Mouse (Mus musculus) neural tube, embryonic 15.5 days (tissue): Measurements from ENCODE around the gene Mettl7a3. TPM values are rescaled to one million over a fixed set of nuclear protein-coding genes. Genes with fewer than 3 reads are reported as not detected.
"Not testable (repeated sequence)": the region's sequence is repeated elsewhere in the genome, so short reads cannot be mapped to it uniquely, and the experiment has no call there.

ENCODE experiments used
- ATAC-seq: fragments of 200-750 bp; cut with Nextera tagmentation; 2 replicates; pipeline ENCODE4 v1.8.0; 2017; ENCODE audit warnings: mild to moderate bottlenecking, moderate TSS enrichment, moderate library complexity; ENCODE audit not compliant: low FRiP score
- H3K27ac ChIP-seq: fragments of 300-500 bp; sonication (generic); replicated peaks from 2 replicates; pipeline ENCODE4 v1.5.1; 2015; ENCODE audit warnings: mild to moderate bottlenecking, inconsistent platforms
- H3K27me3 ChIP-seq: fragments of 300-500 bp; sonication (generic); replicated peaks from 2 replicates; pipeline ENCODE4 v1.6.1; 2015; ENCODE audit warnings: inconsistent platforms
- H3K36me3 ChIP-seq: fragments of 300-500 bp; sonication (generic); 2 replicates; pipeline ENCODE4 v1.6.1; 2015; ENCODE audit warnings: inconsistent platforms
- H3K4me1 ChIP-seq: fragments of 300-500 bp; sonication (generic); 2 replicates; pipeline ENCODE4 v1.6.1; 2015; ENCODE audit warnings: inconsistent platforms
- H3K4me2 ChIP-seq: fragments of 300-500 bp; sonication (generic); 2 replicates; pipeline ENCODE4 v1.6.1; 2015; ENCODE audit warnings: inconsistent platforms, mild to moderate bottlenecking, moderate library complexity
- H3K4me3 ChIP-seq: fragments of 300-500 bp; sonication (generic); replicated peaks from 2 replicates; pipeline ENCODE4 v1.5.1; 2015; ENCODE audit warnings: mild to moderate bottlenecking, inconsistent platforms
- H3K9ac ChIP-seq: fragments of 300-500 bp; sonication (generic); replicated peaks from 2 replicates; pipeline ENCODE4 v1.6.1; 2015; ENCODE audit warnings: mild to moderate bottlenecking, inconsistent platforms
- H3K9me3 ChIP-seq: fragments of 300-500 bp; sonication (generic); replicated peaks from 2 replicates; pipeline ENCODE4 v1.6.1; 2016; ENCODE audit warnings: inconsistent platforms
- WGBS: fragments of 180-500 bp; shearing (Covaris S2); methylation state at CpG from one replicate; pipeline ENCODE4 v1.1.7; 2015; ENCODE audit warnings: mixed read lengths; 5-methylcytosine and 5-hydroxymethylcytosine counted together
- polyA plus RNA-seq: library from polyadenylated mRNA; unstranded; fragments of >200 nt; fragmentation: Nextera tagmentation; extraction: Ambion mirVana; gene quantifications from 2 replicates; pipeline ENCODE4 v1.2.1, GENCODE M21; 2015

The Mettl7a3 gene
- 0.32 and 0.64 TPM in 2 replicates for polyA plus RNA-seq

DNA sequence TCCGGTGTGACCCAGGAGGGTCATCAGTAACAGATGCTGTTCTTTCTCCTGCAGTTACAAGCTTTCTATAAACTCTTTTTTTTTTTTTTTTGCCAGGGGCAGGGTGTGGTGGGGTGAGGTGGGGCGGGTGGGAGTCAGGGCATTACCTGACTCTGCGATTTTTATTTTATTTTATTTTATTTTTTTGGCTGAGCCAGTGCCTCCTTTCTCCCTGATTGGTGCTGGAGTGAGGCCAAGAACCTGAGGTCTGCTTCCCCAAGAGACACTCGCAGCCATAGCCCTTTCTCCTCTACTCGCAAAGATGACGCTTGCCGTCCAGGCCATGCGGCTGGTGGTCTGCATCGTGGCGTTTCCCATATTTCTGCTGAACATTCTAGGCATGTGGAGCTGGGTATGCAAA lies at the start of gene Mettl7a3:
Gene Mettl7a3 (plus strand): TSS at position 301 of the 400 bp plus-strand sequence.
- no peaks in the 10 kb centered on the region for H3K9me3 ChIP-seq
- H3K4me2 ChIP-seq = no peak within 1 kb of the TSS
- 58% methylated on average over 10 of the region's 10 CpGs for WGBS
- no peaks in the 10 kb centered on the region for H3K27me3 ChIP-seq
- no peak for ATAC-seq
- H3K4me3 ChIP-seq = no peak within 1 kb of the TSS
- no peaks in the 10 kb centered on the region for H3K36me3 ChIP-seq
- no peak within 1 kb of the TSS for H3K27ac ChIP-seq
- H3K4me1 ChIP-seq = peaks cover 10% of the 10 kb centered on the region; the same call in 1 of the 2 replicates
- H3K9ac ChIP-seq = no peak within 1 kb of the TSS

GRCm38 (mm10) chr15:100288980-100289379 lies 45.7 kb upstream of the Mettl7a3 start:
- Histone ChIP-seq H3K9ac (no peak overlapping the region), H3K36me3 (no peaks in the 10 kb centered on the region), H3K4me2 (no peak overlapping the region), H3K27me3 (no peaks in the 10 kb centered on the region), H3K9me3 (no peaks in the 10 kb centered on the region), H3K4me3 (no peak overlapping the region), H3K27ac (no peak overlapping the region), H3K4me1 (no peaks in the 10 kb centered on the region)
- WGBS = 90% methylated on average over 6 of the region's 6 CpGs
- ATAC-seq = no peak

GRCm38 (mm10) chr15:100290858-100291257 lies 43.9 kb upstream of the Mettl7a3 start:
- no peak for ATAC-seq
- WGBS = 64% methylated on average over 5 of the region's 5 CpGs
- H3K9ac ChIP-seq = no peak overlapping the region
- no peaks in the 10 kb centered on the region for H3K9me3 ChIP-seq
- H3K27me3 ChIP-seq = no peaks in the 10 kb centered on the region
- no peaks in the 10 kb centered on the region for H3K36me3 ChIP-seq
- H3K4me2 ChIP-seq = no peak overlapping the region
- H3K4me1 ChIP-seq = no peaks in the 10 kb centered on the region
- no peak overlapping the region for H3K4me3 ChIP-seq
- H3K27ac ChIP-seq = no peak overlapping the region

- H3K4me2 ChIP-seq = no peak overlapping the region
- no peak for ATAC-seq
- no peak overlapping the region for H3K9ac ChIP-seq
- WGBS = 58% methylated on average over 7 of the region's 7 CpGs
- H3K27ac ChIP-seq = no peak overlapping the region
- H3K27me3 ChIP-seq = no peaks in the 10 kb centered on the region
- H3K9me3 ChIP-seq = no peaks in the 10 kb centered on the region
- no peaks in the 10 kb centered on the region for H3K36me3 ChIP-seq
- H3K4me3 ChIP-seq = no peak overlapping the region
- no peaks in the 10 kb centered on the region for H3K4me1 ChIP-seq
Measured at GRCm38 (mm10) chr15:100292326-100292725, 42.4 kb upstream of the Mettl7a3 start.

DNA sequence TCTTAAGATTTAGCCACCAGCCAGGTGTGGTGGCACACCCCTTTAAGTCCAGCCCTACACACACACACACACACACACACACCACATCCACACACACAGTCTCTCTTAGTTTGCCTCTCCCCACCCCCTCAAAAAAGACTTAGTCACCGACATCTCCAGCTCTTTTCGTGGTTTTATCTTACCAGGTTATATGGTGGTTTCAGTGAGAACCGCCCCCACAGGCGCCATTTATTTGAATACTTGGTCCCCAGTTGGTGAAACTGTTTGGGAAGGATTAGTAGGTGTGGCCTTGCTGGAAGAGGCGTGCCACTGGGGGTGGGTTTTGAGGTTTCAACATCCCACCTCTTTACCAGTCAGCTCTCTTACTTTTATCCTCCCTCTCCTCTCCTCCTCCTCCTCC lies 36.9 kb upstream of the Mettl7a3 start:
- ATAC-seq = no peak
- no peak overlapping the region for H3K9ac ChIP-seq
- WGBS = 92% methylated on average over 5 of the region's 5 CpGs

DNA sequence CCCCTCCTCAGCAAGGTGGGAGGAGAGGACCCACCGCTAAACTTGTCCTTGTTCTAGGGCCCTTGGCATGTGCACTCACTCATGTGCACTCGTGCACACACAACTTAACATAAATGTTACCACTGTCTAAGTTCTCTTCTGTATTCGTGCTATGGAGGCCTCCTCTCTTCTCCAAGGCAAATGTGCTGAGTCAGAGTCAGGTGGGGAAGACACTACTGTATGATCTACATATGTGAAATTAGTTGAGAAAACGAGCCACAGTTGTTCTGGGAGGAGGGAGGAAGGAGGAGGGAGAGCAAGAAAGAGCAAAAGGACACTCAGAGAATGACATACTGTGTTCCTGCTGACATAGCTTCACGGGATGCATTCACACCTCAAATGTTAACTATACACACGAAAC lies 34.2 kb upstream of the Mettl7a3 start:
- no peaks in the 10 kb centered on the region for H3K27me3 ChIP-seq
- H3K4me3 ChIP-seq = no peak overlapping the region
- H3K4me1 ChIP-seq = peaks cover 10% of the 10 kb centered on the region
- no peaks in the 10 kb centered on the region for H3K9me3 ChIP-seq
- H3K4me2 ChIP-seq = no peak overlapping the region
- H3K27ac ChIP-seq = no peak overlapping the region
- H3K9ac ChIP-seq = no peak overlapping the region
- WGBS = 83% methylated on average over 6 of the region's 6 CpGs
- no peak for ATAC-seq
- no peaks in the 10 kb centered on the region for H3K36me3 ChIP-seq

More for the DNA sequence above, 36.9 kb upstream of the Mettl7a3 start:
- H3K27me3 ChIP-seq = no peaks in the 10 kb centered on the region
- no peak overlapping the region for H3K4me2 ChIP-seq
- H3K4me1 ChIP-seq = no peaks in the 10 kb centered on the region
- H3K36me3 ChIP-seq = no peaks in the 10 kb centered on the region
- no peak overlapping the region for H3K4me3 ChIP-seq
- no peaks in the 10 kb centered on the region for H3K9me3 ChIP-seq
- H3K27ac ChIP-seq = no peak overlapping the region

DNA sequence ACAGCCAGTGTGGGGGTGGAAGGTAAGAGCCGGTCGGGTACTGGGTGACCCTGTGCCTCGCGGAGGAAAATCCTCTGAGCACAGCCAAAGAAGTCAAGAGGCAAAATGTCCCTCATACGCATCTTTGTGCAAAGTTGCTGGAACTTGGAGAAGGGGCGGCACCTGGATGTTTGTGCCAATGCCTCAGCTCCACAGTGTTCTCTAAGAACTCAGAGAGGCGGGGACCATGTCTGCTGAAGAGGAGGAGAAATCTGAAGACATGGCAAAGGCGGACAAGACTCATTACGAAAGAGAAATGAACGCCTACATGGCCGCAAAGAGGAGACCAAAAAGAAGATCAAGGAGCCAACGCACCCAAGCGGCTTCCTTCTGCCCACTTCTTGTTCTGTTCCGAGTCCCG lies 33.2 kb upstream of the Mettl7a3 start:
- peaks cover 14% of the 10 kb centered on the region for H3K4me1 ChIP-seq
- no peaks in the 10 kb centered on the region for H3K9me3 ChIP-seq
- 86% methylated on average over 15 of the region's 15 CpGs for WGBS
- no peak overlapping the region for H3K4me2 ChIP-seq
- H3K36me3 ChIP-seq = no peaks in the 10 kb centered on the region
- no peak for ATAC-seq
- no peak overlapping the region for H3K27ac ChIP-seq
- no peak overlapping the region for H3K9ac ChIP-seq
- no peak overlapping the region for H3K4me3 ChIP-seq
- H3K27me3 ChIP-seq = no peaks in the 10 kb centered on the region

DNA sequence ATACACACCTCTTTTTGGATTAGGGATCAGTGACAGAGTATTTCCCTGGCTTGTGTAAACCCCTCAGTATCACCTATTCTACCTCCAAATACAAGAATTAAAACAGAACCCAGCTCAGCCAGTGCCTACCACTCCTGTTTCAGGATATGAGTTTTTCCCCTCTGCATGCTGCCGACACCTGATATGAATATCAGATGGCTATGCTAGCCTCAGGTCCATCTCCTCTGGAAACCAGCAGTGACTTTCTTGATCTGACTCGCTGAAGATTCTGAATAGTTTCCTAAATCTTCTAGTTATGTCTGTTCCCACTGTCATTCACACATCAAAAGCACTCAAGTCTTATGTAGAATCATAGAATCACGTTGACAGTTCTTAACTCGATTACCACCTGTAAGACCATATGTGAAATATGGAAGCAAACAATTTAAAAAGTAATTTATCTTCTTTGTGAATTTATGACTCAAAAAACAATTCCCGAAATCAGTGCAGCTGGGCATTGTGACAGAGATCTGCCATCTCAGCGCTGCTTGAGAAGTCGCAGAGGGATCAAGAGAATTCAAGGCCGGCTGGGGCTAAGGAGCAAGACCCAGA lies 31.2 kb upstream of the Mettl7a3 start:
- no peak for ATAC-seq
- Histone ChIP-seq H3K4me1 (peaks cover 14% of the 10 kb centered on the region), H3K4me2 (peak overlapping the region; percentile 82), H3K4me3 (peak overlapping the region; percentile 54), H3K9ac (peak overlapping the region; percentile 69; the same call in 1 of the 2 replicates), H3K9me3 (no peaks in the 10 kb centered on the region), H3K36me3 (no peaks in the 10 kb centered on the region), H3K27me3 (no peaks in the 10 kb centered on the region), H3K27ac (no peak overlapping the region)
- 58% methylated on average over 8 of the region's 8 CpGs for WGBS

GRCm38 (mm10) chr15:100304019-100304991 lies 30.4 kb upstream of the Mettl7a3 start, which contains the start of gene Mettl7a1:
Mettl7a1 (plus strand) TSS chr15:100304140.
- Histone ChIP-seq H3K9ac (peak within 1 kb of the TSS; percentile 69), H3K4me3 (peak within 1 kb of the TSS; percentile 54), H3K27ac (peak within 1 kb of the TSS; percentile 88), H3K4me2 (peak within 1 kb of the TSS; percentile 82), H3K4me1 (peaks cover 14% of the 10 kb centered on the region), H3K9me3 (no peaks in the 10 kb centered on the region), H3K36me3 (no peaks in the 10 kb centered on the region), H3K27me3 (no peaks in the 10 kb centered on the region)
- peak; percentile 83 for ATAC-seq
- WGBS = 2% methylated on average over 25 of the region's 30 CpGs

- H3K27me3 ChIP-seq = no peaks in the 10 kb centered on the region
- no peaks in the 10 kb centered on the region for H3K9me3 ChIP-seq
- WGBS = 90% methylated on average over 2 of the region's 2 CpGs
- no peak for ATAC-seq
- H3K27ac ChIP-seq = no peak overlapping the region
- no peak overlapping the region for H3K4me3 ChIP-seq
- no peak overlapping the region for H3K4me2 ChIP-seq
- no peak overlapping the region for H3K9ac ChIP-seq
- H3K4me1 ChIP-seq = peaks cover 18% of the 10 kb centered on the region
- no peaks in the 10 kb centered on the region for H3K36me3 ChIP-seq
Measured at GRCm38 (mm10) chr15:100306201-100306600, 28.5 kb upstream of the Mettl7a3 start.

DNA sequence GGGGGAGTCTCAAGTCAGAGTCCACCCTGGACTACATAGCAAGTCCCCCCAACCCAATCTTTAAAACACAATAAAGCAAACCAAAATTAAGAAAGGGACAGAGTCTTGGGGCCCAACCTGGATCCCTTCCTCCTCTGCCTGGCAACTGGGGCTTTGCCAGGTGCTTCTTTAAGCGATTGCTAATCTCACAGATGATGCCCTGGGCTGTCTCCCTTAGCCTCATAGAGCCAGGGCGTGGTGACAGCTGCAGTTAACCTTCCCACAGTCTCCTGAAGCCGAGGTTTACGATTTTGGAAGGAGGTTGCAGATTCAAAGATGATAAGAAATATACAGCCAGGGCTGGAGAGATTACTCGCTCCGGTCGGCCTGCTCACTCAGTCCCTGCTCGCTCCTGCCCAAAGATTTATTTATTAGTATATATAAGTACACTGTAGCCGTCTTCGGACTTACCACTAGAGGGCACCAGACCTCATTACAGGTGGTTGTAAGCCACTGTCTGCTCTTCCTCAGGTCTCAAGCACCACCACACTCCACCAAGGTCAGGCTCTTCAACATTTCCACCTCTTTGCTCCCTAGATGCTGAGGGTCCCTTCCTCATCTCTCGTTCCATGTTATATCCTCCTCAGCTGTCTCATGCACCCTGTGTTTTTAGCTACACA lies 27.2 kb upstream of the Mettl7a3 start:
- ATAC-seq, H3K27me3 ChIP-seq, H3K9ac ChIP-seq, H3K4me2 ChIP-seq, H3K27ac ChIP-seq, H3K4me3 ChIP-seq, H3K36me3 ChIP-seq, H3K9me3 ChIP-seq: not testable (repeated sequence)
- WGBS = 38% methylated on average over 11 of the region's 11 CpGs
- H3K4me1 ChIP-seq = peaks cover 18% of the 10 kb centered on the region
